15 mouse cellular contexts compared by ENCODE assay signal in the genomic region with DNA sequence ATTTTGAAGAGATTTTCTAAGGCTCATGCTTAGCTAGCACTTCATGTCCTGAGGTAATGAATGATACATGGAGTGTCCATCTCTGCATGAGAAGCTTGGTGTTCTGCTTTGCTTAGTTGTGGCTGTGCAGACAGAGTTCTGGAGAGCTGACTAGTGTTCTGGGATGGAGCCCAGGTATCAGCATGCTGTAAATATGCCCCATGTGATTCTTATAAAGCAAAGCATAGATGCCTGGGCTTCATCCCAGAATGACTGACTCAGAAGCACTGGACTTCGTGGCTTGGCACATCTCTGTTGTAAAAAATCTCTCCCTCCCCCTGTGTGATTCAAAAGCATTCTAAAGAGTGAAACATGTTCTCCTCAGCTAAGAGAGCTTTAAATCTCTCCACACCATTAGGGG. TPM values are rescaled to one million over a fixed set of nuclear protein-coding genes. Genes with fewer than 3 reads are reported as not detected.
DNase-seq lines count a peak whose midpoint lies in the region; ATAC-seq and TF ChIP-seq lines count a peak whose summit lies in the region.
"Had no signal": no experiment of that assay in that cellular context is flagged by ENCODE, and none has a peak within 500 bp of the region (broad histone marks: within the 10 kb centered on the region; RNA-seq: fewer than 3 reads in every experiment).

No protein-coding gene starts in this region.

- DNase-seq in layer of hippocampus, adult 11-12 months (ENCODE audit: low spot score): peak; percentile 19
- no peak for DNase-seq in layer of hippocampus, postnatal 10 days (ENCODE audit: low spot score in 2 of 2)
- peak; percentile 71 for DNase-seq in cerebellum, adult 11-12 months
- DNase-seq in limb, embryonic 14.5 days (ENCODE audit: low spot score): peak; percentile 53
- DNase-seq in gastrocnemius, postnatal 10 days: no peak
- no peak for DNase-seq in spleen, adult 12 weeks (ENCODE audit: low spot score)
- DNase-seq: adrenal gland, adult 2 months; liver, embryonic 13.5 days; thymus, adult 2 months had no signal

- peaks cover 6% of the 10 kb centered on the region for H3K4me1 ChIP-seq in heart, embryonic 16.5 days (ENCODE audit: control insufficient read depth, insufficient read depth, low read length)
- no peaks in the 10 kb centered on the region for H3K4me1 ChIP-seq in limb, embryonic 14.5 days (ENCODE audit: control insufficient read depth, insufficient read depth, low read length)
- H3K4me1 ChIP-seq in kidney, embryonic 16.5 days (ENCODE audit: insufficient read depth, low read length): no peaks in the 10 kb centered on the region
- H3K4me1 ChIP-seq: liver, embryonic 13.5 days; midbrain, embryonic 10.5 days had no signal

- H3K9ac ChIP-seq in heart, embryonic 16.5 days (ENCODE audit: low read length): no peak overlapping the region
- no peak overlapping the region for H3K9ac ChIP-seq in limb, embryonic 14.5 days (ENCODE audit: low read depth, low read length, severe bottlenecking)
- H3K9ac ChIP-seq in kidney, embryonic 16.5 days (replicated peaks; ENCODE audit: low read length): no peak overlapping the region
- H3K9ac ChIP-seq: liver, embryonic 13.5 days had no signal

- H3K27me3 ChIP-seq in heart, embryonic 16.5 days (ENCODE audit: control insufficient read depth, insufficient read depth, low read length): no peaks in the 10 kb centered on the region
- H3K27me3 ChIP-seq in limb, embryonic 14.5 days (ENCODE audit: control insufficient read depth, insufficient read depth, low read length): no peaks in the 10 kb centered on the region
- no peaks in the 10 kb centered on the region for H3K27me3 ChIP-seq in kidney, embryonic 16.5 days (ENCODE audit: insufficient read depth, low read length)
- H3K27me3 ChIP-seq: liver, embryonic 13.5 days had no signal

- peak overlapping the region; percentile 69 for H3K27ac ChIP-seq in heart, embryonic 16.5 days (ENCODE audit: low read length)
- no peak overlapping the region for H3K27ac ChIP-seq in limb, embryonic 14.5 days (replicated peaks; ENCODE audit: low read depth, low read length)
- H3K27ac ChIP-seq in kidney, embryonic 16.5 days (ENCODE audit: low read length): no peak overlapping the region
- H3K27ac ChIP-seq: kidney, postnatal 0 days; liver, embryonic 13.5 days; midbrain, embryonic 10.5 days had no signal

- H3K9me3 ChIP-seq in heart, embryonic 16.5 days (replicated peaks; ENCODE audit: control insufficient read depth, low read length): no peaks in the 10 kb centered on the region
- no peaks in the 10 kb centered on the region for H3K9me3 ChIP-seq in limb, embryonic 14.5 days (ENCODE audit: control insufficient read depth, low read length)
- no peaks in the 10 kb centered on the region for H3K9me3 ChIP-seq in kidney, embryonic 16.5 days (ENCODE audit: low read length)
- H3K9me3 ChIP-seq: liver, embryonic 13.5 days; midbrain, embryonic 10.5 days had no signal

- H3K4me3 ChIP-seq in heart, embryonic 16.5 days (ENCODE audit: low read length): no peak overlapping the region
- no peak overlapping the region for H3K4me3 ChIP-seq in limb, embryonic 14.5 days (replicated peaks; ENCODE audit: low read length)
- no peak overlapping the region for H3K4me3 ChIP-seq in kidney, embryonic 16.5 days (ENCODE audit: low read length)
- H3K4me3 ChIP-seq: liver, embryonic 13.5 days; midbrain, embryonic 10.5 days had no signal

- 33% methylated on average over 1 of the region's 1 CpGs for WGBS in heart, embryonic 16.5 days
- 35% methylated on average over 1 of the region's 1 CpGs for WGBS in limb, embryonic 14.5 days
- WGBS in kidney, embryonic 16.5 days: 55% methylated on average over 1 of the region's 1 CpGs

- H3K4me2 ChIP-seq in heart, embryonic 16.5 days (ENCODE audit: low read depth, low read length): no peak overlapping the region
- H3K4me2 ChIP-seq in limb, embryonic 14.5 days (replicated peaks; ENCODE audit: low read depth, low read length, severe bottlenecking): no peak overlapping the region
- H3K4me2 ChIP-seq in kidney, embryonic 16.5 days (replicated peaks; ENCODE audit: low read depth, low read length): no peak overlapping the region
- H3K4me2 ChIP-seq: liver, embryonic 13.5 days had no signal

- TF ChIP-seq POLR2A in limb, embryonic 14.5 days (IDR thresholded peaks at IDR 0.05; ENCODE audit: borderline replicate concordance, extremely low read depth, insufficient read depth, insufficient read length): no peak

- ATAC-seq in heart, embryonic 16.5 days (replicated peaks; ENCODE audit: extremely low read depth, insufficient read depth, low FRiP score): peak; percentile 86
- peak; percentile 30; the same call in 1 of the 2 replicates for ATAC-seq in limb, embryonic 14.5 days (ENCODE audit: low FRiP score, low read depth)
- ATAC-seq in kidney, embryonic 16.5 days (ENCODE audit: low FRiP score, low TSS enrichment): no peak

- no peaks in the 10 kb centered on the region for H3K36me3 ChIP-seq in heart, embryonic 16.5 days (ENCODE audit: control insufficient read depth, insufficient read depth)
- H3K36me3 ChIP-seq in limb, embryonic 14.5 days (ENCODE audit: control insufficient read depth, insufficient read depth, low read length): no peaks in the 10 kb centered on the region
- no peaks in the 10 kb centered on the region for H3K36me3 ChIP-seq in kidney, embryonic 16.5 days (ENCODE audit: insufficient read depth, low read length)
- H3K36me3 ChIP-seq: liver, embryonic 13.5 days; midbrain, embryonic 10.5 days had no signal

RNA-seq across cellular contexts. Expression of gene Slc35f4, which starts 32.1 kb away (rescaled TPM):
- total RNA-seq in layer of hippocampus, postnatal 10 days (2021): 10 to 100 TPM; 17.0 to 18.0 TPM
- polyA plus RNA-seq in heart, embryonic 16.5 days (2015; fragmentation: Nextera tagmentation; extraction: Ambion mirVana): 0.07 and 0.16 TPM in 2 replicates
- 0.04 TPM in 1 of 2 replicates, not detected in the other for polyA plus RNA-seq in limb, embryonic 14.5 days (2012; rRNA removed)
- polyA plus RNA-seq in limb, embryonic 14.5 days (2014; fragmentation: Nextera tagmentation; extraction: Ambion mirVana): 0.10 TPM in 1 of 2 replicates, not detected in the other
- not detected for total RNA-seq in gastrocnemius, postnatal 10 days (2021)
- not detected in 2 replicates for polyA plus RNA-seq in kidney, embryonic 16.5 days (2015; fragmentation: Nextera tagmentation; extraction: Ambion mirVana)
- total RNA-seq: adrenal gland, adult 2 months; granulocyte monocyte progenitor cell, adult 5-6 weeks had no signal
- polyA plus RNA-seq: adrenal gland, adult 2 months; embryonic facial prominence, embryonic 11.5 days; kidney, postnatal 0 days; liver, embryonic 13.5 days; thymus, adult 2 months had no signal

Comparison
In these comparisons a context has a peak if more than half of its experiments do, and no peak if none do; other contexts are left out.
1. DNase-seq: peak in layer of hippocampus, adult 11-12 months (single experiment), cerebellum, adult 11-12 months (single experiment) and limb, embryonic 14.5 days (single experiment); none in layer of hippocampus, postnatal 10 days (0 of 2), gastrocnemius, postnatal 10 days (single experiment) and spleen, adult 12 weeks (single experiment).